Mouse (Mus musculus): ENCODE measurements around the gene Osgin1.

Osgin1 gene

DNA sequence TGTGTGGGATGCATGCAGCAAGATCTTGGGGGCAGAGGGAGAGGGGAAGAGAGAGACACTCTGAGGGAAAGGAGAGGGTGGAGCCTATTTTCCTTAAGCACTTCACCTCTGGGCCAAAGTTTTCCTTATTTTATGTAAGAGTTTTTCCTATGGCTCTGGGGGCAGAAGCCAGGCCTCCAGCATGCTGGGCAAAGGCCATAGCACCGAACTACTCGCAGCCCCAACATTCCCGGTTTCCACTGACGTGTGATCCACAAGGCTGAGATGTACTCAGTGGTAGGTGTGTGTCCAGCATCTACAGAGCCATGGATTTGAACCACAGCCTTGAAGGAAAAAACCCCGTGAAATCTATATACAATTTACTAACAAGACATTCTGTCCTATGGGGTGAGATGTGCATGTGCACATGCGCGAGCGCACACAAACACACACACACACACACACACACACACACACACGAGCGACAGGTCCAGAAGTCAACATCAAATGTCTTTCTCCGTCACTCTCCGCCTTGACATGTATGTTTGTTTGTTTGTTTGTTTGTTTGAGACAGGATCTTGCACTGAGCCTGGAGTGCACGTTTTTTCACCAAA, at the start of gene Osgin1:
Gene Osgin1, plus strand, starts transcription at position 543 of the 593 bp plus-strand sequence.
- WGBS: 94% methylated on average over 13 of the region's 13 CpGs

DNA sequence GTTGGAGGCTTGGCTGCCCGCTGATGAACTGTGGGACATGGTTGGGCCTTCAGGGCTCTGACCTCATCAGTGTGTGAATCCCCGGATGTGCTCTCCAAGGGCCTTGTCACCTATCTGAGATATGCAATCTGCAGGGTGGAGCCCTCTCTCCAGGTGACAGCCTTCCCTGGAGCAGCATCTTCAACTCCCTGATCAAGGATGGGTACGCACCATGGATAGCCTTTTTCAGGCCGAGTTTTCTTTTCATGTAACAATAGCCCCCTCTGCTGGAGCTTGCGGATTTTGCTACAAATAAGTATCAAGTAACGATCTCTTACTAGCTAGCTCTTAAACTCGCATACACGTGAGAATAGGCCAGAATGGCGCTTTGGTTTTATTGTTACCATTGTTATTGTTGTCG, 49.4 kb upstream of the Osgin1 start:
- WGBS: 20% methylated on average over 10 of the region's 10 CpGs

DNA sequence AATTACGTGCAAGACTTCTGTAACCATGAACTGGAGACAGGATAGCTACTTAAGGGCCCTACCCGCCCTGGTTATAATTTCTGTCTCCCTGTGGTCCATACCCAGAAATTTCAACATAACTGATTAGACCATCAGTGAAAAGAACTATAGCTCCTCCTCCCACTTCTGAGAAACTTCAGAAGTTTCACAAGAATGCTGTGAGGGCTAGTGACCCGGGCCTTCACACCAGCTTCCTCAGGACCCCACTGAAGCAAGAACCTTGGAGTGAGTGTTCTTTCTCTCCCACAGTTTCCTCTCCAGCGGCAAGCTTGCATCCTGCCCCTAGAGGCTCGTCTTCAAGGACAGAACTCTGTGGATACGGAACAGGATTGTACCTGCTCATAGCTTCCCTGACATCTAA, 48.1 kb upstream of the Osgin1 start:
- WGBS: 74% methylated on average over 6 of the region's 6 CpGs

DNA sequence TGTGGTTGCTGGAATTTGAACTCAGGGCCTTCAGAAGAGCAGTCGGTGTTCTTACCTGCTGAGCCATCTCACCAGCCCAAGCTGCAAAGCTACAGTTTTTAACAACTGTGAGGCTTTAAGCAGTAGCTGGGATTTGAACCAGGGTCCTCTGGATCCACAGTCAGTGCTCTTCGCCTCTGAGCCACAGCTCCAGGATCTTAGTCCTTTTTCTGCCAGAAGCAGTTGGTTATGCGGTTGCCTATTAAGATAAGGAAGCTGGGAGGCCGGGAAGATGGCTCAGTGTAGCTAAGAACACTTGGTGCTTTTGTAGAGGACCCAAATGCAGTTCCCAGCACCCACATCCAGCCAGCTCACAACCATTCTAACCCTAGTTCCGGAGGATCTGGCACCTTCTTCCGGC, 46.9 kb upstream of the Osgin1 start:
- WGBS: 86% methylated on average over 6 of the region's 6 CpGs

DNA sequence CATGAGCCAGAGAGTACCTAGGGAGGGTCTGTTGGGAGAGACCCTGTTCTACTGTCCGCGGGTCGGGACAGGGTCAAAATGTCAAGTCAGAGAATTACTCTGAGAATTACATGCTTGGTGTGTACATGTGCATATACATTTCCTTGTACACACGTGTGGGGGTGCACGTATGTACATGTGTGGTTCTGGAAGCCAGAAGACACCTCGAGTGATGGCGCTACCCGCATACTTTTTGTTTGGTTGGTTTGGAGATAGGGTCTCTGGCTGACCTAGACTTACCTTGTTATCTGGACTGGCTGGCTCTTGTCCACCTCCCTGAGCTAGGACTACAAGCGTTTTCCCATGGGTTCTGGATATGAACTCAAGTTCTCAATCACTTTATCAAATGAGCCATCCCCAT, 39.8 kb upstream of the Osgin1 start:
- 77% methylated on average over 9 of the region's 9 CpGs for WGBS

DNA sequence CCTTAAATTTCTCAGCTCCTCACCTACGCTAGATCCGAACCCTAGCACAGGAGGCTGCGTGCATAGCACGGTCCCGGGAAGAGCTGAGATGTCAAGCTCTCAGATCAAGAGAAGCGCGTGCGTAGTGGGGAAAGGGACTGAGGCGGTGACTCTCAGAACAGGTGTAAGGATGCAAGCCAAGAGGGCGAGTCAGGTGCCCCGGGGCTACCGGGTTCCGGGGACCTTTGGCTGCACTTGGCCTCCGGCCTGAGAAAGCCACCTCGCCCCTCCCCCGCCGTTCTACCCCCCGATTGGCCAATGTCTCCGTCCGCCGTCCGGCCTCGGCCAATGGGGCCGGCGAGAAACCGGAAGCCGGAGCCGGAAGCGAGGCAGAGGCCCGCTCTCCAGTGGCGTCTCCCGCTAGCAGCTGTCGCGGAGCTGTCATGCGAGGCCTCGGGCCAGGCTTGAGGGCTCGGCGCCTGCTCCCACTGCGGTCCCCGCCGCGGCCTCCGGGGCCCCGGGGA, 39.3 kb upstream of the Osgin1 start, which contains the start of gene Mlycd:
Gene Mlycd, plus strand, starts transcription at position 355 of the 503 bp plus-strand sequence.
- under 1% methylated on average over 44 of the region's 44 CpGs for WGBS

DNA sequence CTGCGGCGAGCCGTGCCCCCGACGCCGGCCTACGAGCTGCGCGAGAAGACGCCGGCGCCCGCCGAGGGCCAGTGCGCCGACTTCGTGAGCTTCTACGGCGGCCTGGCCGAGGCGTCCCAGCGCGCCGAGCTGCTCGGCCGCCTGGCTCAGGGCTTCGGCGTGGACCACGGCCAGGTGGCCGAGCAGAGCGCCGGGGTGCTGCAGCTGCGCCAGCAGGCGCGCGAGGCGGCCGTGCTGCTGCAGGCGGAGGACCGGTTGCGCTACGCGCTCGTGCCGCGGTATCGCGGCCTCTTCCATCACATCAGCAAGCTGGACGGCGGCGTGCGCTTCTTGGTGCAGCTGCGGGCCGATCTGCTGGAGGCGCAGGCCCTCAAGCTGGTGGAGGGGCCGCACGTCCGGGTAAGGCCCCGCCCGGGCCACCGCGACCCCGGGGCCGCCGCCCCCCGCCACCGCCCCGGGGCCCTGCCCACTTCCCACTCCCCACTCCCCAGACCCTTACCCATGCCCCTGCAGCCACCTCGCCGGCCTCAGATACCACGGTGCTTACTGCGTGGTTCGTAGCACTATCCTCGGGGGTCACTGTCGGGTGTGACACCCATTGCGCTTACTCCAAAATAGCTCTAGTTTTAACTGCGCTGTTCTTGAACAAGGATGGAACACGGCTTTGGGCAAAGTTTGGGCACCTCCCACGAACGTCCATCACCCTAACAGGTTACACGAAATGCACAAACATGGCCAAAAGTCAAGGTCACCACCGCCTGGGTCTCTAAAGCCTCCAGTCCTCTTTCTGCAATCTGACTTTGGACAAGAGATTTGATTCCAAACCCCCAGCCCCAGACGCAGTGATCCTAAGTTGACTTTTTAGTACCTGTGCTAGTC, 38.6 kb upstream of the Osgin1 start:
- WGBS: 5% methylated on average over 82 of the region's 83 CpGs

DNA sequence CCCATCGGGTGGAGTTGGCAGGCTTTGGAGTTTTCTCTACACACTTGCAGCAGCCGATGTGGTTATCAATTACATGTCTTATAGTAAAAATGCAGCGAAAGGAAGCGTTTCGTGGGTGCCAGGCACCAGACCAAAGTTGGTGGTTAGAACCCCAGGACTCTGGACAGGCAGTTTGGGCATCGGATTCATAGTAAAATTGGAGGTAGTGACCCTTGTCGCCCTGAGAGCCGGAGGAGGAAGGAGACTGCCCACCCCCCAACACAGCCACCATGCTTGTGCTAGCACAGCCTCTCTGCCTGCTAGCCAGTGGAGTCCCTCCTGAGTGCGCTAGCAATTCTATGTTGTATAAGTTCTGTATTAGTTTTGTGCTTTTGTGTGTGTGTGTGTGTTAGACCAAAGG, 35.4 kb upstream of the Osgin1 start:
- WGBS: 72% methylated on average over 9 of the region's 9 CpGs

DNA sequence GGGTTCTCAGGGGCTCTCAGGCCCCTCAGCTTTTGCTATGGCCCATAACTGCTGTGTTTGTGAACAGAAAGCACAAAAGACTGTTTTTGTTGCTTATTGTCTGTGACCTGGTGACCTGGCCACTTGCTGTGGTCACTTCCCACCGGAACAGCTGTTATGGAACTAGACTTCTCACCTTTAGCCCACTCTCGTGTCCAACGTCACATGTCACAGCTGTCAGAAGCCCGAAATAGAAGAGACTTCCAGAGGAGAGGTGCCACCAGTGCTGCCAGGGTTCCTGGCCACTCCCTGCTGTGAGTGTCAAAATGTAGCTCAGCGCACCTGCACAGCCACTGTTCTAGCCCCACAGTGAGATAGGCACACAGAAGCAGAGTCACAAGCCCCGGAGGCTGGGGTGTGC, 34.7 kb upstream of the Osgin1 start:
- 60% methylated on average over 6 of the region's 6 CpGs for WGBS

DNA sequence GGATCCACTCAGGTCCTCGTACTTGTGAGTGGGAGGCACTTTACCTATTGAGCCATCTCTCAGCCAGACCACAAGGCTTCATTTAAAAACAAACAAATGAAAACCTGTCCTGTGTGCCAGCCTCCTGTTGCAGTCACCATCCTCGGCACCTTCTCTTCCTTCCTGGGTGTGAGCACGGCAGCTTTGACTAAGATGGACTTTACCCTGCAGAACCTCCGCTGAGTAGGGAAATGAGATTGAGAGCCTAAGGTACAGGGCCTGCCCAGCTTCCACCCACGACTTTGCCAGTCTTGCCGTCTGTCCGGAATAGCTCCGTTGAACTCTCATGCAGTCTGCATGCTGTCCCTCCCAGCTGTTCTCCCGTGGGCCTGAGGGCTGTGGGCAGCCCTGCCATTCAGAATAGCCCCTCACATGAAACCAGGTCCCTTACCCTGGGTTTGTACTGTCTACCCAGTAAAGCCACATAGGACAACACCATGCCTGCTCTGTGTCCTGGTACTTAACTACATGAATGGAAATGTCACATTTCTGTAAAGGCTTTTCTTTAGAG, 33.7 kb upstream of the Osgin1 start:
- 57% methylated on average over 9 of the region's 9 CpGs for WGBS

DNA sequence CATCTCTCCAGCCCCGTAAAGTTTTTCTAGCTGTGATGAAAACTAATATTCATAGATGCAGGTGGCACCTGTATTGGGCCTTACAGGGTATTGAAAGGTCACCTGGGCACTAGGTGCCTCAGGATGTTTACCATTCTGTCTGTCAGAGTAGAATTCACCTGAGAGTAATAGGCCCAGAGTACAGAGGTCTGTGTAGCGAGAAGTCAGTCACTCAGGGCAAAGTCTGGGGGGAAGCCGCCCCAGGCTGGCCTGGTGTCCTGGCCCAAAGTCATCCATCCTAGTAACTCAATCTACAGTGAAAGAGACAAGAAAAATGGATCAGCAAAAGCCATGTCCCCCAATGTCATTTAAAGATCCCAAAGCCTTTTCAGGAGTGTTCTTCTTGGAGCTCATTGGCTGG, 33.0 kb upstream of the Osgin1 start:
- whole genome bisulfite sequencing: 92% methylated on average over 3 of the region's 3 CpGs

DNA sequence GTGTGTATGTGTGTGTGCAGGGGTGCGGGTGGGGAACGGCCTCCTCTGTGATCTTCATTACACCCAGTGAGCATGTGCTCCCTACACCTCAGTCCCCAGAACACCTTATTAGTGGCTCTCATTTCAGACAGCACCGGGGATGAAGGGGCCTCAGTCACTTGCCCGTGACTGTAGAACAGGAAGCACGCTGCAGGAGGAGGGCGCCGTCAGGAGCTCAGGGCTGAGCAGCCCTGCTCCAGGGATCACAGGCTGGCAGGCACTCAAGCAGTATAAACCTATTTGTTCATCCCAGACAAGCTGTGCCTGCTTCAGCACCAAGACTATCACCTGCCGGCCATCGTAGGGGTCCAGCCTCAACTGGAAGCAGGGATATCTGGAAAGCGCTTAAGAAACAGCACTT, 30.0 kb upstream of the Osgin1 start:
- WGBS: 83% methylated on average over 10 of the region's 10 CpGs

DNA sequence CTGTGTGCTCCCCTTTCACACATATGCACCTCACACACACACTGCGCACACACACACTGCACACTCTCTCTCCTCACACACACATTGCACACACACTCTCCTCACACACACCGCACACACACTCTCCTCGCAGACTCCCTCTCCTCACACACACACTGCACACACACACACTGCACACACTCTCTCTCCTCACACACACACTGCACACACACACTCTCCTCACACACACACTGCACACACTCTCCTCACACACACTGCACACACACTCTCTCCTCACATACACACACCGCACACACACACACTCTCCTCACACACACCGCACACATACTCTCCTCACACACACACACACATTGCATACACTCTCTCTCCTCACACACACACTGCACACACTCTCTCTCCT, 29.3 kb upstream of the Osgin1 start:
- 91% methylated on average over 5 of the region's 5 CpGs for WGBS

DNA sequence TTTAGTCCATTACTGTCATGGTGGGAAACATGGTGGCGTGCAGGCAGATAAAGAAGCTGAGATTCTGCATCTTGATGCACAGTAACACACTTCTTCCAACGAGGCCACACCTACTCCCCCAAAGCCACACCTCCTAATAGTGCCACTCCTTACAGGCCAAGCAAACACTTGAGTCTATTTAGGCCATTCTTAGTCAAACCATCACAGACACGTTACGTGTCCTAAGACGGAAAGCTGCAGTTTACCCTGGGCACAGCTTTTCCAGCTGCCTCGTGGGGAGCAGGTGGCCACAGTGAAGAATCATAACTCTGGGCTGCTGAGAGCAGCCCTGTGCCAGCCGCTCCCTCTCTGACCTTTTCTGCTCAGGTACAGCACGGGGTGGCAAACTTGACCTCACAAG, 25.6 kb upstream of the Osgin1 start:
- 89% methylated on average over 8 of the region's 8 CpGs for WGBS

DNA sequence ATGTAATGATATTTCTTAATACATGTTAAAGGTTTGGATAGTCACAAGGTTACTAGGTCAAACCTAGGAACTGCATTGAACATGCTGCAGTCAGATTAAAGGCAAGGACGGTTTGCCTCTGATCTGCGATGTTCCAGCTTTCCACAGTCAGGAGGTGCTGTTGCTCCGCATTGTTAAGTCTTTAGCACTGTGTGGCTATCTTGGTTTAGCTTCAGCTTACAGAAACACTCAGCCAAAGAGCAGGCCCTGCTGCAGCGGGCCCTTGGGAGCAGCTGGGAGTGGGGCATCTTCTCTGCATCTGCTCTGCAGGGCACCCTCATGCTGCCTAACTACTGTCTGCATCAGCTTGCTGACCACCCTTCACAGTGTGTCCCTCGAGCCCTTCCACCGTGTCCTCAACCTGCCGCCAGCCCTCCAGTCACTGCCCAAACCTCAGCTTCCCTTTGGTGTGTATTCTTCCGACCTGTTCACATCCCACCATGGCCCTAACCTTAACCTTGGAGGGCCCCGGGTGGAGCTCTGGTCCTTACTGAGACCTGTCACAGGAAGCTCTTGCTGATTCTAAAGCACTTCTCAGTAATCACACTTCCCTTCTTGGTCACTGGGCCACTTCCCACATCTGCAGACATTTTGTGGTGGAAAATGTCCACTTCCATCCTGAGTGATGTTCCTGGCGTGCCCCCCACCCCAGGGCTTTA, 21.7 kb upstream of the Osgin1 start:
- WGBS: 55% methylated on average over 10 of the region's 10 CpGs

DNA sequence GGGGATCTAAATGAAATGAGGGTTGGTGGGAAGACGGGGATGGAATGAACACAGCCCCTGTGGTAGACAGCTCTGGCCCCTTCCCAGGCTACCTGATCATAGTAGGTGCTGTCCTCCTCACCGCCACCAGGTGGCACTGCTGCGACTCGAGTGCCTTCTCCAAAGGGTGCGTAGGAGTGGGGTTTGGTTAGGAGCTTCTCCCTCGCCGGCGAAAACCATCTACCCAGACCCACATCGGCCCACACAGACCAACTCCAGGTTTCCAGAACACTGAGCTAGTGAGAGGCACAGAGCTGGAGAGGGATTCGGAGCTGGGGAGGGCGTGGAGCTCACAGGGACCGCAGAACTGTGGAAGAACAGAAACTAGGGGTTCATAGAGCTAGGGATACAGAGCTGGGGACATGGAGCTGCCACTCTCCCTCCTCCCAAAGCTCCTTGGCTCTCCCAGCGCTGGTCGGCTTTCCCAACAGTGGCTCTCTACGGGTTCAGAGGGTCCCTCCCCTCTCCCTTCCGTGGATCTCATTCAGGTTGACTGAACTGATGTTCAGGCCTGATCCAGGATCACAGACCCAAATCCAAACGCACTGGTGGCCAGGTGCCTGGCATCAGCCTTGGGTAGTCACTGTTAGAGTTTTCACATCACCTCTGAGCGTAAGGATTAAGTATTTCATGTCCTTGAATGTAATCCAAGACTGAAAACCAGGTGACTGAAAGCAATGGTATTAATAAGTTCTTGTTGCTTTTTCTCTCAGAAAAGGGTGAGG, 21.0 kb upstream of the Osgin1 start:
- WGBS: 13% methylated on average over 18 of the region's 18 CpGs

DNA sequence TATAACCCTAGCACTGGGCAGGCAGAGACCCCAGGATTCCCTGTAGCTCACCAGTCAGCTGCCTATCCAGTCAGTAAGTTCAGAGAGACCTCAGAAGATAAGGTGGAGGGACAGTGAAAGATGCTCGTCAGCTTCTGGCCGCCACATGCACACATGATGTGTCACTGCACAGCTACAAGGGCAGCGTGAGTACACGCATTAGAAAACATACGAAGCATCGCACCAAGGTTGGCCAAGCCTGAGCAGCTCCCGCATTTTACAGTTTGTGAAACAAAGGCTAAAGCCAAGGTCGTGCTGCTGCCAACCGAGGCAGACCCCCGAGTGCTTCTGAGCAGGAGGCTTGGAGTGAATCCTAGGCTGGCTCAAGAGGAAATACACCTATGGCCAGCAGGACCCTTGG, 20.3 kb upstream of the Osgin1 start:
- WGBS: 91% methylated on average over 10 of the region's 10 CpGs

DNA sequence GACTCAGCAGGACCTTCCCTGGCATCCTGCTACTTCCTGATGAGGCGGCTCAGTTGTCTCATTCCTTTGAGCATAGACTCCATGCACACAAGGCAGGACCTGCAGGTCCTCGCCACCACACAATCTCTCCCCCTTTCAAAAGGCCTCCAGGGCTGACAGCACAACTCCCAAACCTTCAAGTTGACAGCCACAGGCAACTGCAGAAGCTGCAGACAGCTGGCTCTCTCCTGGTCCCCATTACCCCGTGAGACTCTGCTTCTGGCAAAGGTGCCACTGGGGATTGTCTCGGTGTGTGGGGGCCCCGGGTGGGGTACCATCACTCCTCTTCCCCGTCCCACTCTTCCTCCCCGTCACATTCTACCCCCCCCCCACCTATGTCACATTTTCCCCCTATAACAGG, 13.6 kb upstream of the Osgin1 start:
- 70% methylated on average over 7 of the region's 7 CpGs for WGBS

DNA sequence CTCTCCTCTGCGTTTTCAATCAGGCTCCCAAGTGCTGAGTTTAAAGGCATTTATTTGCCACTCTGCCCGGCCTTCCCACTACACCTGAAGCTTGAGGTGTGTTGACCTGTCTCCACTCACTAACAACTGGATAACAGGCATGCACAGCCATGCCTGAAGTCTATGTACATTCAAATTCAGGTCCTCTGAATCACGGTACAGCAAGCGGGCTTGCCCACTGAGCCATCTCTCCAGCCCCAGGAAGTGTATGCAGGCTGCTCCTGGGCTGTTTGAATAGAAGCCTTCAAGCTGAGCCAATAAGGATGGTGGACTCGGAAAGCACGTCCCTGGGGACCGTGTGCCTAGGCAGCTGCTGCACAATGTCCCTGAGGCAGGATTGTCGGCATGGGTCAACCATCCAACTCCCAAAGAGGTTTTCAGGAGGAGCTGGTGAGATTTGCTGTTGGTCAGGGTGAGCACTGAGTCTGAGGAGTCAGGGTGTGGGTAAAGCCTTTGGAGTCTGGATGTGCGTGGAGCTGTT, 12.3 kb upstream of the Osgin1 start:
- 44% methylated on average over 9 of the region's 9 CpGs for WGBS

DNA sequence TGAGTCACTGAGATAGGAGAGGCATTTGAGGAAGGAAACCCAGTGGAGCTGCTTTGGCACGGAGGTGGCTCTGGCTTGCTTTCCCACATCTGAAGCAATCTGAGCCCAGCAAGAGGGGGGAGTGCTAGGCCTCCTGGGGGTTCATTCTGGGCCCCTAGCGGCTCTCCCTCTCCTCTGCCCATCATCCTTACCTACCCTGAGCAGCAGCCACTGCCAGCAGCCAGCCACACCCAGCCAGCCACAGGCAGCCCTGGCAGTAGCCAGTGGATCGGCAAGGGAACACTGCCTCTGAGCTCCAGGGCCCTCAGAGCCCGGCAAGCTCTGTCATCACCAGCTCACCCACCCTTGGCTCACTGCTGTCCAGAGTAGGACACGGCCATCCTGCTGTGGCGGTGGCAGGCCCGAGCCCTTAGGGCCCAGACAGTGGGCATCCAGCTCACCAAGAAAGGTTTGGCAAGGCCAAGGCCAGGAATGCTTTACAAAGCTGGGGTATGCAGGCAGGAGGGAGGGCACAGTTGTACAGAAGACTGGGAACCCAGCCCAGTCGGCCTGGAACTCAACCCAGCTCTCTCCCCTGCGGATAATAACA, 11.7 kb upstream of the Osgin1 start:
- 36% methylated on average over 9 of the region's 9 CpGs for WGBS

DNA sequence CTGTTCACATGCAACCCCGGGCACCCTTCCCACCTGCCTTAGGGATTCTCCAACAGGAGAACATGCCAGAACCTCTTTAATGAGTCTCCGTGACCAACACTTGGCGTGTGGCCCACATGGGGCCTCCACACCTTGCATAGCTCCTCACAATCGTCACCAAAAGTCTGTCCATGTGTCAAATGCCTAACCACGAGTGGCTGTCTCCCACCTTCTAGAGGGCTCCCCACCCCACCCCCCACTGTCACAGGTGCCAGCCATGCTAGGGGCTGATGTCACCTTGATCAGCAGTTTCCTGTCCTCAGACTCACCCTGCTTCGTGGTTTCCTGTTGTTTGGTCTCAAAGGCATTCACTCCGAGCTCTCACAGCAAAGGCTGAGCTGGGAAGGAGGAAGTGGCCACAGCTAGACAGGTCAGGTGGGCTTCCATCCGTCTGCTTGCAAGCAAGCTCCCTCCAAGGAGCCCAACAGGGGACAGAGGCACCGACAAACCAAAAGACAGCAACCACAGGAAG, 10.2 kb upstream of the Osgin1 start:
- WGBS: 55% methylated on average over 9 of the region's 9 CpGs

Data from cerebral cortex, adult 2 months (tissue).